Mouse (Mus musculus) heart, embryonic 16.5 days (tissue): ENCODE measurements around the gene Hist1h1t. TPM values are rescaled to one million over a fixed set of nuclear protein-coding genes. Genes with fewer than 3 reads are reported as not detected.

Source experiments
- ATAC-seq: fragments of 200-750 bp; cut with Nextera tagmentation; replicated peaks from 2 replicates; pipeline ENCODE4 v1.8.0; 2017; ENCODE audit warnings: moderate number of reproducible peaks; ENCODE audit not compliant: insufficient read depth, low FRiP score; ENCODE audit errors: extremely low read depth
- H3K27ac ChIP-seq: fragments of 300-500 bp; sonication (generic); 2 replicates; pipeline ENCODE4 v1.5.1; 2014; ENCODE audit warnings: mild to moderate bottlenecking, low read length, control low read depth, moderate library complexity
- H3K27me3 ChIP-seq: fragments of 300-500 bp; sonication (generic); 2 replicates; pipeline ENCODE4 v1.6.1; 2014; ENCODE audit warnings: low read length, mixed read lengths; ENCODE audit not compliant: control insufficient read depth, insufficient read depth
- H3K36me3 ChIP-seq: fragments of 300-500 bp; sonication (generic); 2 replicates; pipeline ENCODE4 v1.6.1; 2014; ENCODE audit not compliant: control insufficient read depth, insufficient read depth
- H3K4me1 ChIP-seq: fragments of 300-500 bp; sonication (generic); 2 replicates; pipeline ENCODE4 v1.6.1; 2014; ENCODE audit warnings: low read length, mixed read lengths; ENCODE audit not compliant: control insufficient read depth, insufficient read depth
- H3K4me2 ChIP-seq: fragments of 300-500 bp; sonication (generic); 2 replicates; pipeline ENCODE4 v1.6.1; 2014; ENCODE audit warnings: low read depth, mild to moderate bottlenecking, control low read depth, low read length
- H3K4me3 ChIP-seq: fragments of 300-500 bp; sonication (generic); 2 replicates; pipeline ENCODE4 v1.5.1; 2014; ENCODE audit warnings: mild to moderate bottlenecking, control low read depth, low read length
- H3K9ac ChIP-seq: fragments of 300-500 bp; sonication (generic); 2 replicates; pipeline ENCODE4 v1.6.1; 2014; ENCODE audit warnings: low read length, control low read depth
- H3K9me3 ChIP-seq: fragments of 300-500 bp; sonication (generic); replicated peaks from 2 replicates; pipeline ENCODE4 v1.6.1; 2016; ENCODE audit warnings: low read length; ENCODE audit not compliant: control insufficient read depth
- WGBS: fragments of 180-500 bp; shearing (Covaris S2); extraction: QIAGEN DNeasy Blood & Tissue Kit; methylation state at CpG from one replicate; pipeline ENCODE4 v1.1.7; 2014; 5-methylcytosine and 5-hydroxymethylcytosine counted together
- microRNA-seq: library from miRNA; unstranded; fragments of <30 nt; microRNA quantifications from one replicate; pipeline ENCODE4, GENCODE M21; 2017
- polyA plus RNA-seq: library from polyadenylated mRNA; unstranded; fragments of >200 nt; fragmentation: Nextera tagmentation; extraction: Ambion mirVana; gene quantifications from 2 replicates; pipeline ENCODE4 v1.2.1, GENCODE M21; 2015

The Hist1h1t gene
- polyA plus RNA-seq, 1 experiment from 2014 or later: not detected

DNA sequence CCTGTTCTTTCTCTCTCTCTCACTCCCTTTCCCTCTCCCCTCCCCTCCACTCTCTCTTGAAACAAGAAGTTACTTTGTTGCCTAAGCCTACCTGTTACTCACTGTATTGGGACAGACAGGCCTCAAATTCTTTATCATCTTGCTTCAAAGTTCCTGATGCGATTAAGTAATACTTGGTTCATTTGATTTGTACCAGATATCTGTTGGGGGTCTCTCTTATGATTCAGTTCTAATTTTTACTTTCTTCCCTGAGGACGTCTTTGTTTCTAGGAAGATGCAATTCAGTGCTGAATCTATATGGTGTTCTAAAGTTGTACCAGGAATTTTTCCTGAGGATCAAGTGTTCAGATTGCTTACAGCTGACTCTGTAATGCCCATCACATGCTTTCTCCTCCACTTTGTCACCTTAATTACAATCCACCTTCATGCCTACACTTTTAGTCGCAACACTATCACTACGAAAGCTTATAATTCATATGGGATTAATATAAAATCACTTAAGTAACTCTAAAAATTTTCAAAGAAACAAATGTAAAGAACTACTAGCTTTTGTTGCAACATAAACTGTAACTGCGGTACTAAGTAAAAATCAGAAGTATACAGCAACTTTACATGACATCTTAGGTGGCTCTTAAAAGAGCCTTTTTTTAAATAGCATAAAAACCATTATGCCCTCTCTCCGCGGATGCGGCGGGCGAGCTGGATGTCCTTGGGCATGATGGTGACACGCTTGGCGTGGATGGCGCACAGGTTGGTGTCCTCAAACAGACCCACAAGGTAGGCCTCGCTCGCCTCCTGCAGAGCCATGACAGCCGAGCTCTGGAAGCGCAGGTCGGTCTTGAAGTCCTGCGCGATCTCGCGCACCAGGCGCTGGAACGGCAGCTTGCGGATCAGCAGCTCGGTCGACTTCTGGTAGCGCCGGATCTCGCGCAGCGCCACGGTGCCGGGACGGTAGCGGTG lies 49.1 kb downstream of the Hist1h1t start:
- H3K27ac ChIP-seq: peak overlapping the region; percentile 67
- H3K9me3 ChIP-seq: no peaks in the 10 kb centered on the region
- peak overlapping the region; percentile 72 for H3K9ac ChIP-seq
- peaks cover 27% of the 10 kb centered on the region for H3K4me1 ChIP-seq
- H3K4me2 ChIP-seq: peak overlapping the region; percentile 77
- no peak for ATAC-seq
- peak overlapping the region; percentile 56 for H3K4me3 ChIP-seq
- no peaks in the 10 kb centered on the region for H3K27me3 ChIP-seq
- WGBS: 4% methylated on average over 19 of the region's 36 CpGs
- H3K36me3 ChIP-seq: no peaks in the 10 kb centered on the region

- Histone ChIP-seq H3K4me1 (peaks cover 23% of the 10 kb centered on the region), H3K9ac (peak within 1 kb of the TSS; percentile 77), H3K27me3 (no peaks in the 10 kb centered on the region), H3K36me3 (no peaks in the 10 kb centered on the region), H3K4me3 (peak within 1 kb of the TSS; percentile 56), H3K9me3 (no peaks in the 10 kb centered on the region), H3K4me2 (peak within 1 kb of the TSS; percentile 77), H3K27ac (peak within 1 kb of the TSS; percentile 99)
- under 1% methylated on average over 28 of the region's 28 CpGs for WGBS
- ATAC-seq: peak; percentile 52
Measured at GRCm38 (mm10) chr13:23745381-23746161, 50.0 kb downstream of the Hist1h1t start, which contains the start of gene Hist1h3c. Gene Hist1h3c (minus strand): TSS chr13:23745602.

Small RNA genes lying within 50 kb of the gene (microRNA-seq; reads per million reads assigned to microRNA genes)
- gene Gm44314: not detected
- gene Gm44350: not detected

Other genes with a start within 250 kb of the Hist1h1t start
- 0.83 and 1.0 TPM in 2 replicates for gene Btn1a1, start 229.9 kb upstream of the Hist1h1t start, polyA plus RNA-seq
- gene Btn2a2, start 207.0 kb upstream of the Hist1h1t start, polyA plus RNA-seq: 0.29 and 0.34 TPM in 2 replicates
- 7.7 and 8.6 TPM in 2 replicates for gene Hist1h4h, start 164.8 kb upstream of the Hist1h1t start, polyA plus RNA-seq
- 3.8 and 9.2 TPM in 2 replicates for gene Hist1h2af, start 161.9 kb upstream of the Hist1h1t start, polyA plus RNA-seq
- gene Hist1h3g, start 160.4 kb upstream of the Hist1h1t start, polyA plus RNA-seq: 2.0 and 2.2 TPM in 2 replicates
- gene Hist1h2bh, start 152.4 kb upstream of the Hist1h1t start, polyA plus RNA-seq: 0.38 and 0.52 TPM in 2 replicates
- 0.20 and 0.37 TPM in 2 replicates for gene Hist1h3f, start 151.8 kb upstream of the Hist1h1t start, polyA plus RNA-seq
- 0.53 TPM in 1 of 2 replicates, not detected in the other for gene Hist1h4f, start 144.2 kb upstream of the Hist1h1t start, polyA plus RNA-seq
- 0.21 and 0.37 TPM in 2 replicates for gene Hist1h1d, start 142.6 kb upstream of the Hist1h1t start, polyA plus RNA-seq
- gene Hist1h3e, start 133.4 kb upstream of the Hist1h1t start, polyA plus RNA-seq: 1.7 and 2.1 TPM in 2 replicates
- gene Hist1h2ae, start 124.6 kb upstream of the Hist1h1t start, polyA plus RNA-seq: 34.0 and 34.2 TPM in 2 replicates
- gene Hist1h2bg, start 124.4 kb upstream of the Hist1h1t start, polyA plus RNA-seq: 4.2 and 5.1 TPM in 2 replicates
- 0.37 and 2.4 TPM in 2 replicates for gene Hist1h2bf, start 121.6 kb upstream of the Hist1h1t start, polyA plus RNA-seq
- 1.2 and 1.8 TPM in 2 replicates for gene Hist1h2ad, start 121.4 kb upstream of the Hist1h1t start, polyA plus RNA-seq
- 1.4 and 1.8 TPM in 2 replicates for gene Hist1h3d, start 120.1 kb upstream of the Hist1h1t start, polyA plus RNA-seq
- gene Hist1h4d, start 114.2 kb upstream of the Hist1h1t start, polyA plus RNA-seq: 48.7 and 49.1 TPM in 2 replicates
- gene Hist1h2be, start 74.7 kb upstream of the Hist1h1t start, polyA plus RNA-seq: 1.9 and 2.0 TPM in 2 replicates
- 10.4 and 11.5 TPM in 2 replicates for gene Hist1h1e, start 73.3 kb upstream of the Hist1h1t start, polyA plus RNA-seq
- 0.52 and 0.75 TPM in 2 replicates for gene Hist1h2ac, start 11.9 kb upstream of the Hist1h1t start, polyA plus RNA-seq
- 49.7 and 53.7 TPM in 2 replicates for gene Hist1h2bc, start 11.6 kb upstream of the Hist1h1t start, polyA plus RNA-seq
- 1.9 and 2.8 TPM in 2 replicates for gene Hist1h4c, start 2.6 kb downstream of the Hist1h1t start, polyA plus RNA-seq
- gene Hfe, start 15.0 kb downstream of the Hist1h1t start, polyA plus RNA-seq: 11.7 and 14.9 TPM in 2 replicates
- gene Hist1h1c, start 43.0 kb downstream of the Hist1h1t start, polyA plus RNA-seq: 38.0 and 38.5 TPM in 2 replicates
- 3.0 and 3.8 TPM in 2 replicates for gene Hist1h3c, start 49.8 kb downstream of the Hist1h1t start, polyA plus RNA-seq
- 0.98 and 2.2 TPM in 2 replicates for gene Hist1h2bb, start 50.9 kb downstream of the Hist1h1t start, polyA plus RNA-seq
- 17.0 and 20.0 TPM in 2 replicates for gene Hist1h2ab, start 55.3 kb downstream of the Hist1h1t start, polyA plus RNA-seq
- gene Hist1h3b, start 56.5 kb downstream of the Hist1h1t start, polyA plus RNA-seq: 3.2 and 5.0 TPM in 2 replicates
- gene Hist1h4b, start 61.2 kb downstream of the Hist1h1t start, polyA plus RNA-seq: 1.2 and 1.5 TPM in 2 replicates
- gene Hist1h4a, start 65.4 kb downstream of the Hist1h1t start, polyA plus RNA-seq: 0.32 TPM in 1 of 2 replicates, not detected in the other
- 1.5 and 3.4 TPM in 2 replicates for gene Hist1h3a, start 66.6 kb downstream of the Hist1h1t start, polyA plus RNA-seq
- 0.79 and 0.97 TPM in 2 replicates for gene Hist1h1a, start 67.9 kb downstream of the Hist1h1t start, polyA plus RNA-seq
- gene Trim38, start 74.1 kb downstream of the Hist1h1t start, polyA plus RNA-seq: 0.10 TPM in 1 of 2 replicates, not detected in the other
- not detected in 2 replicates for gene Slc17a2, start 111.2 kb downstream of the Hist1h1t start, polyA plus RNA-seq
- gene Slc17a3, start 143.6 kb downstream of the Hist1h1t start, polyA plus RNA-seq: not detected in 2 replicates
- gene Slc17a1, start 171.9 kb downstream of the Hist1h1t start, polyA plus RNA-seq: not detected in 2 replicates
- gene Slc17a4, start 219.2 kb downstream of the Hist1h1t start, polyA plus RNA-seq: 0.09 TPM in 1 of 2 replicates, not detected in the other
- gene Hist1h2ba, start 238.3 kb downstream of the Hist1h1t start, polyA plus RNA-seq: not detected in 2 replicates
- not detected in 2 replicates for gene Hist1h2aa, start 238.6 kb downstream of the Hist1h1t start, polyA plus RNA-seq